Mouse (Mus musculus): ENCODE results near the gene Gm5089. TPM values are rescaled to one million over a fixed set of nuclear protein-coding genes. Genes with fewer than 3 reads are reported as not detected.

Gm5089 gene
- total and polyA plus RNA-seq, 3 experiments: not detected

DNA sequence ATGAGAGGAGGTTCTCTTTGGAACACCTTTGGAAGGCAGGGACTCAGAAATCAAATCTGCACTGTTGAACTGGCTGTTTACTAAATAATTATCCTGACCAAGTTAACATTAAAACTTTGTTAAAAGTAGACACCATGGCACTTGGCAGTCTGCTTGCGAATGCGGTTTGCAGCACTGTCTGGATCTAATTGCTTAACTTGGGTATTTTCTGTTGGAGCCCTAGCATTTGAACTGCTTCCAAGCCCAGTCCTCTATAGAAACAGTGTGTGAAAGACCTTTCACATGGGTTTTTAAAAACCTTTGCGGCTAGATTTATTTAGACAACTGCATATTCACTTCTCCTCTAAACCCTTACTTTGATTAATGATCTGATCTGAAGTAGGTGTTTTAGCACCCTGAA is 26.5 kb downstream of the Gm5089 start:
- DNase-seq (ENCODE audit: low read depth, low spot score): no peak
- no peaks in the 10 kb centered on the region for H3K4me1 ChIP-seq (ENCODE audit: control insufficient read depth in 1 of 2, insufficient read depth in 2 of 2, low read length in 2 of 2)
- TF ChIP-seq CHD2 (IDR thresholded peaks at IDR 0.05; ENCODE audit: low read length) (no peak), ZNF384 (IDR thresholded peaks at IDR 0.05; ENCODE audit: low read depth, low read length) (no peak), ETS1 (IDR thresholded peaks at IDR 0.05; ENCODE audit: low read depth, low read length) (no peak), GABPA (IDR thresholded peaks at IDR 0.05; ENCODE audit: low read depth, low read length) (no peak), MAX (IDR thresholded peaks at IDR 0.05; ENCODE audit: low read length) (no peak), MAZ (IDR thresholded peaks at IDR 0.05; ENCODE audit: low read depth, low read length) (no peak), MYC (IDR thresholded peaks at IDR 0.05; ENCODE audit: low read depth, low read length) (no peak), USF1 (IDR thresholded peaks at IDR 0.05; ENCODE audit: low read depth, low read length) (no peak), USF2 (IDR thresholded peaks at IDR 0.05; ENCODE audit: borderline replicate concordance in 1 of 2, insufficient read depth in 1 of 2, low read depth in 1 of 2, low read length in 2 of 2) (no peak)
- no peak overlapping the region for H3K27ac ChIP-seq (ENCODE audit: control insufficient read depth, low read depth, low read length)
- no peaks in the 10 kb centered on the region for H3K27me3 ChIP-seq (ENCODE audit: control insufficient read depth in 1 of 2, insufficient read depth in 2 of 2, low read length in 2 of 2)
- H3K4me3 ChIP-seq (ENCODE audit: control insufficient read depth in 1 of 2, insufficient read depth in 1 of 2, low read depth in 2 of 2, low read length in 2 of 2): no peak overlapping the region
- no peaks in the 10 kb centered on the region for H3K36me3 ChIP-seq (ENCODE audit: control insufficient read depth in 1 of 2, insufficient read depth in 2 of 2, low read length in 2 of 2)
- H3K9ac ChIP-seq (ENCODE audit: control insufficient read depth, low read depth, low read length, poor library complexity, severe bottlenecking): no peak overlapping the region
- H3K9me3 ChIP-seq (replicated peaks; ENCODE audit: insufficient read depth, low read length): no peaks in the 10 kb centered on the region
- H3K79me2 ChIP-seq (ENCODE audit: control insufficient read depth, insufficient read depth, low read length, poor library complexity): no peaks in the 10 kb centered on the region

DNA sequence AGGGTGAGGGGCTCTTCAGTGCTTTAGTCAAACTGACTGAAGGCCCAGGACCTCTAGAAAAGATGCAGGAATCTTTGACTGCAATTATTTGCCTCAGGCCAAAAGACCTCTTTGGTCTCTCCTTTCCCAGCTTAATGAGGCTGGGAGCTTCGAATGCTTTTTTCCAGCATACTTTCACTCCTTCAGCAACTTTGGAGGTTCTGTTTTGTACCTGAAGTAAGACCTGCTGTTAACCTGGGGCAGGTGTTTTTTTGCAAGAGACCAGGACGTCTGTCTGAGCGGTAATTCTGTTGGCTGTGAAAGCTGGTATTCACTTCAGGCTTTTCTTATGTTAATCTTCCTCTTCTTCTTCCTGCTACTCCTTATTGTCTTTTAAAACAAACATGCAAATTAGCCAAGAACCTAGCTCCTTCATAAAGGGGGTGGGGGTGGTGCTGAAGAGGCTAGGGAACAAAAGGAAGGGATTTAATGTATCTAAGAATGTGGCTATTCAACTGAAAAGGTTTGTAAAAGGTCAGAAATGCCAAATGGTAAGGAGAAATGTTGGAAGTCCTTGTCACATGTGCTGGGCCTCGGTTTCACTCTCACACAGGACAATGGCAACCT is 34.6 kb downstream of the Gm5089 start:
- no peak overlapping the region for H3K9ac ChIP-seq (ENCODE audit: control insufficient read depth, low read depth, low read length, poor library complexity, severe bottlenecking)
- H3K36me3 ChIP-seq (ENCODE audit: control insufficient read depth in 1 of 2, insufficient read depth in 2 of 2, low read length in 2 of 2): no peaks in the 10 kb centered on the region
- H3K79me2 ChIP-seq (ENCODE audit: control insufficient read depth, insufficient read depth, low read length, poor library complexity): no peaks in the 10 kb centered on the region
- TF ChIP-seq USF2 (IDR thresholded peaks at IDR 0.05; ENCODE audit: borderline replicate concordance in 1 of 2, insufficient read depth in 1 of 2, low read depth in 1 of 2, low read length in 2 of 2) (no peak), E2F4 (IDR thresholded peaks at IDR 0.05; ENCODE audit: borderline replicate concordance, low read depth, low read length) (no peak), TAL1 (IDR thresholded peaks at IDR 0.05; ENCODE audit: low read length) (no peak), MXI1 (IDR thresholded peaks at IDR 0.05; ENCODE audit: low read depth, low read length) (no peak)
- no peak overlapping the region for H3K27ac ChIP-seq (ENCODE audit: control insufficient read depth, low read depth, low read length)
- no peak for DNase-seq (ENCODE audit: low read depth, low spot score)
- no peaks in the 10 kb centered on the region for H3K9me3 ChIP-seq (replicated peaks; ENCODE audit: insufficient read depth, low read length)
- H3K27me3 ChIP-seq (ENCODE audit: control insufficient read depth in 1 of 2, insufficient read depth in 2 of 2, low read length in 2 of 2): no peaks in the 10 kb centered on the region
- no peaks in the 10 kb centered on the region for H3K4me1 ChIP-seq (ENCODE audit: control insufficient read depth in 1 of 2, insufficient read depth in 2 of 2, low read length in 2 of 2)
- H3K4me3 ChIP-seq (ENCODE audit: control insufficient read depth in 1 of 2, insufficient read depth in 1 of 2, low read depth in 2 of 2, low read length in 2 of 2): no peak overlapping the region

DNA sequence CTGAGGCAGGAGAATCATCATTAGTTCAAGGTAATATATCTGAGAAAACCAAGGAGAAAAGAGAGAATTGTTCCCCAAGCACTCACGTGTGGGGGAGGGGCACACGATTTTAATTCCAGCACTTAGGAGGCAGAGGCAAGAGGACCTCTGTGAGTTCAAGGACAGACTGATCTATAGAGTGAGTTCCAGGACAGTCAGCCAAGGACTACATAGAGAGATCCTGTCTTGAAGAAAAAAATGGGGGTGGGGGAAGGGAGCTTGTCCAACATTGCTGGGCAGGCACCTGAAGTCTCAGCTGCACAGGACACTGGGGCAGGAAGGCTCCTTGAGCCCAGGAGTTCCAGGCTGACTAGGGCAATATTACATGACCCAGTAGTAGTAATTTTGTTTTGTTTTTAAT is 36.1 kb downstream of the Gm5089 start:
- no peak for DNase-seq (ENCODE audit: low read depth, low spot score)
- TF ChIP-seq CHD2 (IDR thresholded peaks at IDR 0.05; ENCODE audit: low read length) (no peak), SIN3A (IDR thresholded peaks at IDR 0.05; ENCODE audit: low read length) (no peak), RCOR1 (IDR thresholded peaks at IDR 0.05; ENCODE audit: low read depth, low read length) (no peak), ZC3H11A (IDR thresholded peaks at IDR 0.05; ENCODE audit: low read depth, low read length) (no peak), GATA1 (IDR thresholded peaks at IDR 0.05; ENCODE audit: low read depth, low read length) (no peak)
- Histone ChIP-seq H3K27me3 (ENCODE audit: control insufficient read depth in 1 of 2, insufficient read depth in 2 of 2, low read length in 2 of 2) (no peaks in the 10 kb centered on the region), H3K27ac (ENCODE audit: control insufficient read depth, low read depth, low read length) (no peak overlapping the region), H3K79me2 (ENCODE audit: control insufficient read depth, insufficient read depth, low read length, poor library complexity) (no peaks in the 10 kb centered on the region), H3K9me3 (replicated peaks; ENCODE audit: insufficient read depth, low read length) (no peaks in the 10 kb centered on the region), H3K36me3 (ENCODE audit: control insufficient read depth in 1 of 2, insufficient read depth in 2 of 2, low read length in 2 of 2) (no peaks in the 10 kb centered on the region), H3K4me1 (ENCODE audit: control insufficient read depth in 1 of 2, insufficient read depth in 2 of 2, low read length in 2 of 2) (no peaks in the 10 kb centered on the region), H3K9ac (ENCODE audit: control insufficient read depth, low read depth, low read length, poor library complexity, severe bottlenecking) (no peak overlapping the region), H3K4me3 (ENCODE audit: control insufficient read depth in 1 of 2, insufficient read depth in 1 of 2, low read depth in 2 of 2, low read length in 2 of 2) (no peak overlapping the region)
